Mouse (Mus musculus) limb, embryonic 12.5 days (tissue): ENCODE data around the gene Acp7. TPM values are rescaled to one million over a fixed set of nuclear protein-coding genes. Genes with fewer than 3 reads are reported as not detected.

Experiments
- ATAC-seq: fragments of 200-750 bp; cut with Nextera tagmentation; 2 replicates; pipeline ENCODE4 v1.8.0; 2017; ENCODE audit warnings: low read depth, moderate TSS enrichment; ENCODE audit not compliant: insufficient number of reproducible peaks, insufficient read depth, low FRiP score, low TSS enrichment
- H3K27ac ChIP-seq: fragments of 300-500 bp; sonication (generic); 2 replicates; pipeline ENCODE4 v1.5.1; 2016; ENCODE audit warnings: mild to moderate bottlenecking, moderate library complexity
- H3K27me3 ChIP-seq: fragments of 300-500 bp; sonication (generic); 2 replicates; pipeline ENCODE4 v1.6.1; 2016; ENCODE audit warnings: mild to moderate bottlenecking, moderate library complexity
- H3K36me3 ChIP-seq: fragments of 300-500 bp; sonication (generic); 2 replicates; pipeline ENCODE4 v1.6.1; 2016; ENCODE audit warnings: mild to moderate bottlenecking, moderate library complexity
- H3K4me1 ChIP-seq: fragments of 300-500 bp; sonication (generic); replicated peaks from 2 replicates; pipeline ENCODE4 v1.6.1; 2016
- H3K4me2 ChIP-seq: fragments of 300-500 bp; sonication (generic); 2 replicates; pipeline ENCODE4 v1.6.1; 2016; ENCODE audit warnings: mild to moderate bottlenecking, moderate library complexity
- H3K4me3 ChIP-seq: fragments of 300-500 bp; sonication (generic); replicated peaks from 2 replicates; pipeline ENCODE4 v1.5.1; 2016; ENCODE audit warnings: mild to moderate bottlenecking
- H3K9ac ChIP-seq: fragments of 300-500 bp; sonication (generic); replicated peaks from 2 replicates; pipeline ENCODE4 v1.6.1; 2016; ENCODE audit warnings: mild to moderate bottlenecking, moderate library complexity
- H3K9me3 ChIP-seq: fragments of 300-500 bp; sonication (generic); 2 replicates; pipeline ENCODE4 v1.6.1; 2016; ENCODE audit warnings: mild to moderate bottlenecking, moderate library complexity
- WGBS: fragments of 180-500 bp; shearing (Covaris S2); methylation state at CpG from one replicate; pipeline ENCODE4 v1.1.7; 2016; 5-methylcytosine and 5-hydroxymethylcytosine counted together
- polyA plus RNA-seq: library from polyadenylated mRNA; unstranded; fragments of >200 nt; fragmentation: Nextera tagmentation; extraction: Ambion mirVana; gene quantifications from 2 replicates; pipeline ENCODE4 v1.2.1, GENCODE M21; 2016

Gene Acp7
- polyA plus RNA-seq, 1 experiment from 2014 or later: not detected

DNA sequence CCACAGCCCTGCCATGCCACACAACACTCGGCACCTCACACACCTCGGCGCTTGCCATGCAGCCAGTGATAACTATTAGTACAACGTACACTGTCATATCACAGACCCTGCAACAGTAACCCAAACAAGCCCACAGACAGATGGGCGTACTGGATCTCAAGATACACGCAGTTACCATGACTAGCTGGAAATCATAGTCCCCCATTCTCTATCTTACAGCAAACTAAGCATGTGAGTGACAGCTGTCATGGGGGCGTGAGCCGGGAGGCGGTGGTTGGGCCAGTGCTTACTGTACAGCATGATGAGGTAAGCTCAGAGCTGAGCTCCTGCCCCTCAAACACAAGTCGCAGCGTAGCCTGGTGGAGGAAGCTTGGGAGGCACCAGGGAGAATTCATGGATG lies 55.5 kb downstream of the Acp7 start:
- WGBS: 89% methylated on average over 11 of the region's 11 CpGs
- no peak overlapping the region for H3K4me3 ChIP-seq
- peaks cover 56% of the 10 kb centered on the region for H3K4me1 ChIP-seq
- no peak overlapping the region for H3K27ac ChIP-seq
- 0 out of 2 replicates have a peak, but pooled peaks cover 6% of the 10 kb centered on the region for H3K36me3 ChIP-seq
- ATAC-seq: no peak
- H3K9ac ChIP-seq: no peak overlapping the region
- no peaks in the 10 kb centered on the region for H3K9me3 ChIP-seq
- no peak overlapping the region for H3K4me2 ChIP-seq
- H3K27me3 ChIP-seq: no peaks in the 10 kb centered on the region

DNA sequence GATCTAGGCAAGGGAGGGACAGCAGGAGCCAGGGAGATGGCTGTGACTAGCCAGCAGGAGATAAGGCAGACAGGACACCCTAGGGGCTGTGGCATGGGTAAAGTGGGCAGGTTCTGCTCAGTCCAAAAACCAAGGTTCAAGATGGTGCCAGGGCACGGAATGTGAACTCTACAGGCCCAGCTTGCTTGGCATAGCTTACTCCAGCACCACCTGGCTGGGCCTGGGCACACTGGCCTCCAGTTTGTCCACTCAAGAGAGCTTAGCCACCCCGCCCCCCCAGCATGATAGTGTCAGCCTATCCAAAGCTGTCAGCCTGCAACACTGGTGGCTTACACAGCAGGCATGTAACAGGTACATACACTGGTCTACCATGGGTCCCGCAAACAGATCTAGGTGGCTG lies 57.9 kb downstream of the Acp7 start:
- Histone ChIP-seq H3K36me3 (peaks cover 18% of the 10 kb centered on the region), H3K4me2 (no peak overlapping the region), H3K9ac (no peak overlapping the region), H3K27me3 (no peaks in the 10 kb centered on the region), H3K27ac (no peak overlapping the region), H3K4me1 (peaks cover 52% of the 10 kb centered on the region), H3K4me3 (no peak overlapping the region), H3K9me3 (no peaks in the 10 kb centered on the region)
- 93% methylated on average over 3 of the region's 3 CpGs for WGBS
- ATAC-seq: no peak

DNA sequence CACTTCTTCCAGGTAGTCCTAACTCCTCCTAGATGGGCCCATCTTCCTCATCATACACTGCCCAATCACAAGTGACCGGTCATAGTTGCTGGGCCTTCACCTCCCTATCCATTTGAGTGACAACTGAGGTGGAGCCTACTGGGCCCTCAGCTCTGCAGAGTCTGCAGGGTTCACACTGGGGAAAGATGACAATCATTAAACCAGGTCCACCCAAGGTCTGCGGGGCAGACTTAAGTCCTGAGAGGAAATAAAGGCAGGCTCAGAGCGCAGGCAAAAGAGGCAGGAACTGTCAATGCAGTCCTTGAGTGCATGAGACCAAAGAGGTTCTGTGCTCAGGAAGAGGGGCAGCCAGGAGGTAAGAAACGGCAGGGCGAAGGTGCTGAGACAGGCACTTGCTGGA lies 58.4 kb downstream of the Acp7 start:
- ATAC-seq: no peak
- no peak overlapping the region for H3K4me3 ChIP-seq
- H3K36me3 ChIP-seq: peaks cover 24% of the 10 kb centered on the region
- H3K9me3 ChIP-seq: no peaks in the 10 kb centered on the region
- no peak overlapping the region for H3K4me2 ChIP-seq
- no peak overlapping the region for H3K9ac ChIP-seq
- peaks cover 46% of the 10 kb centered on the region for H3K4me1 ChIP-seq
- no peaks in the 10 kb centered on the region for H3K27me3 ChIP-seq
- H3K27ac ChIP-seq: no peak overlapping the region
- WGBS: 89% methylated on average over 5 of the region's 5 CpGs

DNA sequence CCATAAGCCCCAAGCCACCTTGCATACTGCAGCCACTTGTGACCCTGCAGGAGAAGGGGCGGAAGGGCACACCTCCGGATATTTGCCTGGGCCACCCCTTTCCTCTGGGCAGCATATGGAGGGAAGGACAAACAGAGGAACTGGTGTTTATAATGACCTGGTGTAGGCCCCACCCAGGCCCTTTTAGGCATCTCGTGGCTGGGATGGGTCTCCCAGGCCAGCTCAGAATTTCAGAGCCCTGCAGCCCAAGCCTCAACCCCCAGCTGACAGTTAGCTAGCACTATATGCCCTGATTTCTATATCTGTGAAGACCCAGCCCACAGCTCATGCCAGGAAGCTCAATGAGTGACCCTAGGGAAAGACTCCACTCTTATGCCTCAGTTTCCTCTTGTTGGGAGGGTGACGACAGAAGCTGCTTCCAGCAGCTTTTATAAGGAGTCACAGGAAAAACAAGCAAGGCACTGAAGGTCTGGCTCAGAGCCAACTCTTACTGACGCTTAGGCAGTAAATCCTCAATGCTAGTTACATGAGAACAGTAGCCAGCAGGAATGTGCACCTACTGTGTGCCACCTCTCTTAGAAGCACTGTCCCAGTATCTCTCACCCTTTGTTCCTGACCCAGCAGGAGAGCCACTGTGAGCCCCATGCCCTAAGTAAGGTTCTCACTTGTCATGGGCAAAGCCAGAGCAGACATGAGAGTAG lies 60.0 kb downstream of the Acp7 start:
- H3K4me2 ChIP-seq: no peak overlapping the region; the same call in 1 of the 2 replicates
- no peaks in the 10 kb centered on the region for H3K27me3 ChIP-seq
- peak overlapping the region; percentile 42 for H3K27ac ChIP-seq
- H3K36me3 ChIP-seq: peaks cover 39% of the 10 kb centered on the region
- no peaks in the 10 kb centered on the region for H3K9me3 ChIP-seq
- H3K4me3 ChIP-seq: no peak overlapping the region
- H3K4me1 ChIP-seq: peaks cover 31% of the 10 kb centered on the region
- 34% methylated on average over 5 of the region's 5 CpGs for WGBS
- H3K9ac ChIP-seq: no peak overlapping the region
- no peak for ATAC-seq

DNA sequence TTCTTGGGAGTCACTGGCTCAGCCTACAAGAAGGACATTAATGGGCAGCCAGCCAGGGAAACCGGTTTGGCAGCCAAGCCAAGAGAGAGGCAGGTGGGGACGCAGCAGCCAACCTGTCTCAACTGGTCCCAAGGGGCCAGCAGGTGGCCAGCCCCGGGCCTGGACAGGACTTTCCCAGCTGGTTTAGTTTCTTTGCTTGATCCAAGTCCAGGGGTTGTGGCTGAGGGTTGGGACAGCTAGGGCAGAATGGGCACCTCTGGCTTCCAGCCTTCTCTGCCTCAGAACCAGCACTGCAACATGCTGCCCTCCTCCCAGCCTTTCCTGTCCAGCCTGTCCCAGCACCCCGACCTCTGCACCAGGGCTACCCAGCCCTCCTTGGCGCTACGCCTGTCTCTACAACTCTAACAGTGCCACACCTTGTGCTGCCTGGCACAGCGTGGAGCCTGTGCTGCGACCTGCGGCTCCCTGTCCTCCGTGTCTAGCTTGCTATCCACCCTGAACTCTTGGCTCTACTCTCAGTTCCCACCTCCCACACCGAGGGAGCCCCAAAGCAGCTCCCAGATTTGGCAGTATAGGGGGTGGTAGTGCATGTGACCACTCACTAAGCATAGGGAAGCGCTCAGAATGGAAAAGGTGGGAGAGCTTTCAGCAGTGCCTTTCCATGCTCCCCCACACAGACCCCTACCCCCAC lies 60.7 kb downstream of the Acp7 start:
- ATAC-seq: no peak
- Histone ChIP-seq H3K9ac (no peak overlapping the region), H3K9me3 (no peaks in the 10 kb centered on the region), H3K4me3 (no peak overlapping the region), H3K27ac (peak overlapping the region; percentile 42; the same call in 1 of the 2 replicates), H3K4me1 (peaks cover 24% of the 10 kb centered on the region), H3K36me3 (peaks cover 46% of the 10 kb centered on the region), H3K4me2 (peak overlapping the region; percentile 19; the same call in 1 of the 2 replicates), H3K27me3 (no peaks in the 10 kb centered on the region)
- 66% methylated on average over 12 of the region's 12 CpGs for WGBS

DNA sequence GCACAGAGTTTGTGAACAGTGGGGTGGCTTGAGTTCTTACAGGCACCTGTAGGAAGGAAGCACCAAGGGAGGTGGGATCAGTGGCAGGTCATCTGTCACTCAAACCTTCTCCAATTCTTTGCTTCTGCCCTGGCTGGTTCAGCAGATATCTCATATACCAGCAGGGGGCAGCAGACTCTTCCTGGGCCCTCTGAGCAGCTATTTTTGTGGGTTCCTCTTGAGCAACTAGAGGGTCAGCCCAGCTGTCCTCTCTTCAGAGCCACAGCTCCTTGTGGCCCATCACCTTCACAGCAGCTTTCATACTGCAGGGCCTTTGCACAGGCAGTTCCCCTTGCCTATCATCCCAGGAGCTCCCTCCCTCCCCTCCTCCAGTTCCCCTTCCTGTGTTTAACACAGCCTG lies 62.9 kb downstream of the Acp7 start:
- Histone ChIP-seq H3K9ac (no peak overlapping the region), H3K4me3 (no peak overlapping the region), H3K4me1 (peaks cover 20% of the 10 kb centered on the region), H3K27me3 (no peaks in the 10 kb centered on the region), H3K36me3 (peaks cover 68% of the 10 kb centered on the region), H3K27ac (no peak overlapping the region), H3K4me2 (no peak overlapping the region), H3K9me3 (no peaks in the 10 kb centered on the region)
- no peak for ATAC-seq

DNA sequence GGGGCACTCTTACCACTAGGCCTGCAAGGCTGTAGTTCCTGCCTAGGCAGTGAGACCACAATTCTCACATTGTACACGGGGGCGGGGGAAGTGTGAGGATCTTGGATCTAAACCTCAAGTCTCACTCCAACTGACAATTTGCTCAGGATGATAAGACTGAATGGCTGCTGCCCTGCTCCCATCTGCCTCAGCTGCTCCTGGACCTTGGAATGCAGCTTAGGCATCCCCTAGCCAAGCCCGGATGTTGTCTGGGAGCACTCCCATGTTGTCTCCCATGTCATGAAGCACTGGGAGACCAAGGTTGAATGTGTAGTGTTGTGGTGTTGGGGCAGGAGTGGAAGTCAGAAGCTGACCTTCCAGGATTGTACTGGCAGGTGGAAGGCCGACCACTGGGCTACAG lies 63.6 kb downstream of the Acp7 start:
- Histone ChIP-seq H3K9me3 (no peaks in the 10 kb centered on the region), H3K4me2 (no peak overlapping the region), H3K36me3 (peaks cover 75% of the 10 kb centered on the region), H3K9ac (no peak overlapping the region), H3K4me3 (no peak overlapping the region), H3K27me3 (no peaks in the 10 kb centered on the region), H3K4me1 (peaks cover 20% of the 10 kb centered on the region), H3K27ac (no peak overlapping the region)
- WGBS: 87% methylated on average over 4 of the region's 4 CpGs
- ATAC-seq: no peak

DNA sequence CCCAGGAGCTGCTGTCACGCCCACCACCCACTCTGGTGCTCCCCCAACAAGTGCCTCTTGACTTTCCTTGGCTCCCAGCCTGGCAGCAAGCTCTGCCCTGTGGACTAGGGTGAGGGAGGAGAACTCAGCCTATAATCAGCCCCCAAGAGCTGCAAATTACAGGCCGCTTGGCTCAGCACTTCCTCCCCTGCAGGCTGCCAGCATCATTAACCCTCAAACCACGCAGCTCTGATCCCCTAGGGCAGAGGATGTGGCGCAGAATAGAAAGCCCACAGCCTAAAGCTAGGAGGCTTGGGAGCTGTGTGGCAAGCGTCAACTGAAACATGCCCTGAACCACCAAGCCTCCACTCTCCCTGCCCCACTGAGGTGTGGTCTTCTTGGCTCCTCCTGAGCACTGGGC lies 65.7 kb downstream of the Acp7 start:
- H3K4me2 ChIP-seq: no peak overlapping the region
- H3K27ac ChIP-seq: no peak overlapping the region
- H3K4me1 ChIP-seq: peaks cover 4% of the 10 kb centered on the region
- no peaks in the 10 kb centered on the region for H3K9me3 ChIP-seq
- no peak overlapping the region for H3K4me3 ChIP-seq
- WGBS: 72% methylated on average over 5 of the region's 5 CpGs
- ATAC-seq: no peak
- H3K27me3 ChIP-seq: no peaks in the 10 kb centered on the region
- no peak overlapping the region for H3K9ac ChIP-seq
- H3K36me3 ChIP-seq: peaks cover 93% of the 10 kb centered on the region

DNA sequence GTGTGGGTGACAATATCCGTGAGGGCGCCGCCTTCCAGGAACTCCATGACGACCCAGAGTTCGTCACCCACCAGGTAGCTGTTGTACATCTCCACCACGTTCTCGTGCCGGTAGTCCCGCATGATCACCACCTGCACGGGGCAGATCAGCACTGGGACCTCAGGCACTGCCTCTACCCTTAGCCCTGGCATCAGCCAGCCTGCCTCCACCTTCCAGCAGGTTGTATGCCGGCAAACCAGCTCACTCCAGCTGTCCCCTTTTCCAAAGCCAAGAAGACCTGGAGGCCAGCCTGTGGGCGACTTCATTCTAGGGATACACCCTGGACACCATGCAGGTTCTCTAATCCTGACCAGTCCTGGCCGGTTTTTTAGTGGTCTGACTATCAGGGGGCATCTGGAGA lies 68.2 kb downstream of the Acp7 start:
- Histone ChIP-seq H3K9me3 (no peaks in the 10 kb centered on the region), H3K4me1 (peaks cover 5% of the 10 kb centered on the region; the same call in 1 of the 2 replicates), H3K36me3 (peaks cover 94% of the 10 kb centered on the region), H3K27ac (no peak overlapping the region), H3K9ac (no peak overlapping the region), H3K27me3 (no peaks in the 10 kb centered on the region), H3K4me2 (no peak overlapping the region), H3K4me3 (no peak overlapping the region)
- WGBS: 94% methylated on average over 13 of the region's 13 CpGs
- ATAC-seq: no peak

DNA sequence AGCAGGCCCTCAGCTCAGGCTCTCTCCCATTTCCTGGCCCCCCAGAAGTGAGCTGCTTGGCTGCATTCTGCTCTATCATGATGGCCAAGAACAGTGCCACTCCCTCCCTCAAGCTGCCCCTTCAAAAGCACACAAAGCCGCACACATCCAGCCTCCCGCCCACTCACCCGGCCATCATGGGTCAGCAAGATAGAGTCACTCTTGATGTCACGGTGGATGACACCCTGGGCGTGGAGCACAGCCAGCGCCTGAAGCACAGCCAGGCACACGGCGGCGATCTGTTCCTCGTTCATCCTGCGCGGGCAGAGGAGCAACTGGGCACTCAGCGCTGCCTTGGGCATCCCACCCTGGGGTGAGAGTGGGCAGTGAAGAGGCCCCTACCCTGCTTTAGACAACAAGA lies 68.8 kb downstream of the Acp7 start:
- WGBS: 94% methylated on average over 13 of the region's 13 CpGs
- Histone ChIP-seq H3K27me3 (no peaks in the 10 kb centered on the region), H3K9ac (no peak overlapping the region), H3K9me3 (no peaks in the 10 kb centered on the region), H3K4me2 (no peak overlapping the region), H3K4me3 (no peak overlapping the region), H3K4me1 (peaks cover 5% of the 10 kb centered on the region; the same call in 1 of the 2 replicates), H3K36me3 (peaks cover 88% of the 10 kb centered on the region), H3K27ac (no peak overlapping the region)
- ATAC-seq: no peak

DNA sequence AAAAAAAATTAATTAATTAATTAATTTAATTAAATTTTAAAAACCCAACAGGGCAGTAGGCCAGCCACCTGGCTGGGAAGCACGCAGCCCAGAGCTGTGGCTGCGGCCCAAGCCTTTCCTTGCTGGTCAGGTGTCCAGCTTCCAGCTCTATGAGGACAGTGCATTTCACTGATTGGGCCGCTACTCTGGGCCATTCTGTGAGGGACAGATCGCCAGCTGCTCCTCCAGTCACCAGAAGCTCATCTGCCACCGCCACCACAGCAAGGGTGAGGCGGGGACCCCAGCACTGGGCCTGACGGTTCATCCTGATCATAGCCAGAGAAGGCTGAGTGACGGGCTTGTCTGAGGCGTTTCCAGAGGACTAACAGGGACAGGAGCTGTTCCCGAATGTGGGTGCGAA lies 69.2 kb downstream of the Acp7 start:
- WGBS: 94% methylated on average over 11 of the region's 11 CpGs
- Histone ChIP-seq H3K9ac (no peak overlapping the region), H3K4me2 (no peak overlapping the region), H3K4me3 (no peak overlapping the region), H3K27me3 (no peaks in the 10 kb centered on the region), H3K4me1 (peaks cover 5% of the 10 kb centered on the region; the same call in 1 of the 2 replicates), H3K36me3 (peaks cover 84% of the 10 kb centered on the region), H3K27ac (no peak overlapping the region), H3K9me3 (no peaks in the 10 kb centered on the region)
- no peak for ATAC-seq
